Mouse (Mus musculus) heart, embryonic 16.5 days (tissue): ENCODE results near the gene Cyp4f14. TPM values are rescaled to one million over a fixed set of nuclear protein-coding genes. Genes with fewer than 3 reads are reported as not detected.

Experiments used
- polyA plus RNA-seq: library from polyadenylated mRNA; unstranded; fragments of >200 nt; fragmentation: Nextera tagmentation; extraction: Ambion mirVana; gene quantifications from 2 replicates; pipeline ENCODE4 v1.2.1, GENCODE M21; 2015

The Cyp4f14 gene
- polyA plus RNA-seq, 1 experiment from 2014 or later: 0.96 TPM

Other genes starting within 250 kb of the Cyp4f14 start
- not detected in 2 replicates for gene Cyp4f15, start 231.7 kb downstream of the Cyp4f14 start, polyA plus RNA-seq
- 18.0 and 21.8 TPM in 2 replicates for gene Zfp871, start 129.1 kb downstream of the Cyp4f14 start, polyA plus RNA-seq
- gene Zfp811, start 107.4 kb downstream of the Cyp4f14 start, polyA plus RNA-seq: 0.88 and 0.92 TPM in 2 replicates
- gene Zfp799, start 87.1 kb downstream of the Cyp4f14 start, polyA plus RNA-seq: 6.0 and 8.1 TPM in 2 replicates
- gene Zfp870, start 25.7 kb downstream of the Cyp4f14 start, polyA plus RNA-seq: 6.7 TPM in 2 replicates
- 9.5 and 11.3 TPM in 2 replicates for gene Cyp4f13, start 30.1 kb upstream of the Cyp4f14 start, polyA plus RNA-seq
- 6.6 and 6.7 TPM in 2 replicates for gene Zfp472, start 48.5 kb upstream of the Cyp4f14 start, polyA plus RNA-seq
- 7.9 and 8.2 TPM in 2 replicates for gene Zfp952, start 75.8 kb upstream of the Cyp4f14 start, polyA plus RNA-seq
- gene Zfp763, start 116.1 kb upstream of the Cyp4f14 start, polyA plus RNA-seq: 5.8 and 6.8 TPM in 2 replicates
- not detected in 2 replicates for gene 4921501E09Rik, start 150.7 kb upstream of the Cyp4f14 start, polyA plus RNA-seq
- 4.4 and 5.6 TPM in 2 replicates for gene Zfp563, start 172.0 kb upstream of the Cyp4f14 start, polyA plus RNA-seq
- 0.08 and 0.12 TPM in 2 replicates for gene Morc2b, start 222.3 kb upstream of the Cyp4f14 start, polyA plus RNA-seq